Mouse (Mus musculus) lung, adult 2 months (tissue): ENCODE measurements around the gene Fat2.

Experiments
- CTCF ChIP-seq: fragments of 200-500 bp; IDR thresholded peaks from 2 replicates; pipeline ENCODE4 v1.5.1; 2011; ENCODE audit warnings: mild to moderate bottlenecking, low read length, control low read depth; ENCODE audit not compliant: insufficient read depth
- POLR2A ChIP-seq: fragments of 200-500 bp; IDR thresholded peaks from 2 replicates; pipeline ENCODE4 v1.6.1; 2011; ENCODE audit warnings: low read depth, mild to moderate bottlenecking, control low read depth, low read length, borderline replicate concordance; ENCODE audit errors: extremely low read depth

DNA sequence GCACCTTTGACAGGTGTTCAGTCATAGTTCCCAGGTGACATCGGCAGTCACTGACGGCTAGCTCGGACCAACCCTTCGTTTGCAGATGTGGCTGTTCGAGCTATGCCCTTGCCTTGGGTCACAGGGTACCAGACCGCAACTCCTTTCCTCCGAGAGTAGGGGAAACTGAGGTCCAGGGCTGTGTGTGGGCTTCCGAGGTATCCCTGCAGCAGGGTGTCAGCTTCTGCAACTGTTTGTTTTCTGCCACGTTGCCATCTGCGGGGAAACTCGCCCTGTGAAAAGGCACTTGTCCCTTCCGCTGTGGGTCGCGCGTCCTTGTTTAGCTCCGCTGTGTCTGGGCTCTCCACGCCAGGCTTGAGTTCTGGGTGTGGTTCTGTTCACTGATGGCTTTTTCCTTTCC, 131.8 kb downstream of the Fat2 start:
- TF ChIP-seq CTCF (no peak), POLR2A (no peak)
